Mouse (Mus musculus) CD4-positive helper T cell, adult 2 months (primary cell): ENCODE data around the gene Prep.
"Not testable (repeated sequence)": the region's sequence is repeated elsewhere in the genome, so short reads cannot be mapped to it uniquely, and the experiment has no call there.

Experiments used
- DNase-seq: peaks from one replicate; pipeline ENCODE4 v3.0.0-alpha.2; 2012; ENCODE audit warnings: low read depth, missing footprints, low spot score

The Prep gene

GRCm38 (mm10) chr10:45076585-45076984 lies 9.6 kb downstream of the Prep start:
- DNase-seq: no peak

DNA sequence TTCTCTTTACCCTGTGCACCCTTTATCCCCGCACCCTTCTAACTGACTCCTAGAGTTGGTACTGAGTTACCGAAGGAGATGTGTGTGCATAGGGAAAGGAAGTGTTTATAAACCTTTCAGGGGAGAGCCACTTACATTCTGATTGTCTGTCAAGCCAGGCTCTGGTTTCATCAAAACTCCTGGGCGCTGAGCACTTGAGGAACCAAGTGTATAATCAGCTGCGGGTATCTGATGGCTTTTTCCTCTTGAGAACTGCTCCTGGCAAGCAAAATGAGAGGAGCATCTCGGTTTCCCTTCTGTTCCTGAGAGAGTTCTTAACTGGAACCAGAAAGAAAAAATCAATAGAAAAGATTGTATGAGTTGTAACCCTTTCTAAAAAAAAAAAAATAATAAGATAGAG lies 10.3 kb downstream of the Prep start:
- DNase-seq: no peak

DNA sequence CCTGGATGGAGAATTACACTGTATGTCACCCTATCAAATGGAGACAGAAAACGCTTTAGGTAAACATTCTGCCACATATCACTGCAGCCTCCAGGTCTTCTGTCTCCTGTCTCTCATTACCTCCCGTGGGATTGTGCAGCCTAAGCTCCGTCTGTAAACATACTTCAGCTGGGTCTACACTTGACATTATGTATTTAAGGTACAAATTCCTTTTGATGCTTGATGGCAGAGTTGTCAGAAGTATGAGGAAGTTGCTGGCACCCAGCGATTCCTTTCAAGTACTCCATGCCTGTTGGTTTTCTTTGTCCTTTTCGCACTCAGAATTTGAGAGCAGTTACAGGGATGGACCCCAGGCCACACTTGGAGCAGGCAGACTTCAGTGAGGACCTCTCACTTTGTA lies 12.8 kb downstream of the Prep start:
- DNase-seq: no peak

DNA sequence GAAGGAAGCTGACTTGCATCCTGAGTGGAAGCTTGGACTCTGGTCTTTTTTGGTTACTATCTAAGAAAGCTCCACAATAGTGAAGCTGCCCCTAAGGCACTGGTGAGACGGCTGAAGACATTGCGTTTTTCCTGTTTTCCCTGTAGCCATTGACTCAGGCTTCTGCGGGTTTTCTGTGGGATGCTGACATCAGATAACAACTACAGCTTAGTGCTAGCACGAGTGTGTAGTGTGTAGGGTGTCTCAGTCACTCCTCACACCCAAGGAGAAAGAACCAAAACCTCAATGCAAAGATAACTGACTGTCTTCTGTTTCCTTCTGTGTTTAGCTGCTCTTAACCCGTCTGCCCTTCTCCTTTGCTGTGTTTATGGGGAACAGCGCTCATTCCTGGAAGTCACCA lies 13.5 kb downstream of the Prep start:
- DNase-seq: no peak

DNA sequence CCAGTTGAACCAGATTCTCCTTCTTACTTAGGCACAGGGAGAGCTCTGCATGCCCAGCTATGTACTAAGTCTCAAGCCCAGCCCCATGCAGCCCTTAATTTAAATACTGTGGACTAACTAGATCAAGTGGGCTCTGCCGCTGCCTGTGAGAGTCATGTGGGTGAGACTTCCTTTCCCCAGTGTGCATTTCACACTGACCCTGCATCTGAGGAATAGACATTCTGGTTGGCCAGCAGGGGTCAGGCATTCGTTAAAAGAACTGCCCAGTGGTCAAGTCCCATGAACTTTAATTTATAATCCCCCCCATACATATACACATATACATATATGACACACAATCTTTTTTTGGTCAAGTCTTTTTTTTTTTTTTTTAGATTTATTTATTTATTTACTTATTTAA lies 15.7 kb downstream of the Prep start:
- DNase-seq: no peak

- DNase-seq: not testable (repeated sequence)
Measured at GRCm38 (mm10) chr10:45084002-45084401, 17.0 kb downstream of the Prep start.

- DNase-seq: no peak
Measured at GRCm38 (mm10) chr10:45084471-45084870, 17.5 kb downstream of the Prep start.

DNA sequence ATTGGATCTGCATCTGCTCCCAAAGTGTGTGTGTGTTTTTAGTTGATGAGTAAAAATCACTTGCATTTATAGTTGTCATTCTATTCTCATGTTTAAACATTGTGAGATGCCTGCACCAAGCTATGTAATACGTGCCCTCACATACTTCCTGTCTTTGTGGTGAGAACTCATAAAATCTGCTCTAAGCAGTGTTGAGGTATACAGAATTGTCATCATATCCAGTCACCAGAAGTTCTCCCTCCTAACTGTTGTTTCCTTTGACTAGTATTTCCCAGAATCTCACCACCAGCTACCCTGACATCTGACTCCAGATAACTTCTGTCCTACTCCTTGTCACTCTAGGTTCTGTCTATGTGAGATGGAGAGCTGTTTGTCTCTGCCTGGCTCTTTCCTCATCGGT lies 18.3 kb downstream of the Prep start:
- no peak for DNase-seq

- no peak for DNase-seq
Measured at GRCm38 (mm10) chr10:45086637-45087036, 19.6 kb downstream of the Prep start.

DNA sequence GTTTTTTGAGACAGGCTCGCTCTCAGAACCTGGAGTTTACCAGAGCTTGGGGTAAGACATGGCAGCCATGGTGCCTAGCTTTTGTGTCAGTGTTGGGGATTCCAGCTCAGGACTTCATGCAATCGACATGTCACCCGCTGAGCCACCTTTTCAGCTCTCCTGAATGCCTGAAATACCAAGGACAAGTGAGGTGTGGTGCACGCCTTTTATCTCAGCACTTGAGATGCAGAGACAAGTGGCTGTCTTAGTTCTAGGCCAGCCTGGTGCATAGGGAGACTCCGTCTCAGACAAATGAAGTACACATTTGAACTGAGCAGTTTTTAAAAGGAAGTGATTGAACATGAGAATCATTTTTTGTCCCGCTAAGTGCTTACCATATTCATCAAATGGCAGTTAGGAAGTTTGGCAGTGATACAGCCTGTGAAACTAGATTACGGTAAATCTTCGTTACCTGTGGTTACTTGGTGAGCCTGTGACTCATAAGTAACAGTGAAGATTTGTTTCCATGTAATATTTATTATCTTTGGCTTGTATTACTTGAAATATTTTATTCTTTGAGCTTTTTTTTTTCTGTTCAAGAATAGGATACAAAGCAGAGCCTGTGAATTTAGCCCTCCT lies 24.6 kb downstream of the Prep start:
- DNase-seq: no peak

DNA sequence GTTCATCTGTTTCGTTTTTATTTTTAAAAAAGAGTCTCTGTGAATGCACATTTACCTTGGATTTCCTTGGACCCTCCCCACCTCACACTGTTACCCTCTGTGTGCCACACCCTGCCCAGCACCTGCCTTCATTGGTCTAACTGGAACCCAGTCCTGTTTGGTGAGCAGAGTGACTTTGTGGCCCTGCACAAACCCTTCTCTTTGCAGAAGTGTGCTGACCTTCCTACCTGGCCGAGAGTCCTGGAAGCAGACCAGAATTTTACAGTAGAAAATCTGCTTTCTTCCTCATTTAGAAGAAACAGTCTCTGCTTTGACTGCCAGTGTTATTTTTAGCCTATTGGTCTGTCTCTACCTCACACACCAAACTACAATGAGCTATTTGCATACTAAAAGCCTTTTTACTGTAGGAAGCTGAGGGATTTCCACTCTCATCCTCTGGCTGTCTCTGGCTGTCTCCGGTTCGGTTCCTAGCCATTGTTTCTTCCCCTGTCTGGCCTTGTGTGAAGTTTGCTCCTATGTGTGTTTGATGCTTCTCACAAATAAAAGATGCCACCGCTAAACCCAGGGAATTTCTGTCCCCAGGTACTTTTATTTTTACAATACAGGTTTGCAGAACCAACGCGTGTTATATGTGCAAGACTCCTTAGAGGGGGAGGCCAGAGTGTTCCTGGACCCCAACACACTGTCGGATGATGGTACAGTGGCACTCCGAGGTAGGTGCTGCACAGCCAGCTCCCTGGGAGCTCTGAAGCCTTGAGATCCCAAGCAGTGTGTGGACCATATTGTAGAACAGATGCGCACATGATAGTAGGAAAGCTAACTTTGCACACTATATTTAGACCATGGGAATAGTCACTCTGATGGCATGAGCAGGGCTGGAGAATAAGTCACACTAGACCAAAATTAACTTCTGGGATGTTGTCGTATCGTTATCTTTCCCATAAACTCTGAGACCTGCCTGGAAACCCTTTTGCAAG lies 25.4 kb downstream of the Prep start:
- no peak for DNase-seq

GRCm38 (mm10) chr10:45098751-45099150 lies 31.7 kb downstream of the Prep start:
- no peak for DNase-seq

- DNase-seq: no peak
Measured at GRCm38 (mm10) chr10:45100473-45100872, 33.5 kb downstream of the Prep start.

GRCm38 (mm10) chr10:45103184-45103583 lies 36.2 kb downstream of the Prep start:
- DNase-seq: peak; percentile 14

GRCm38 (mm10) chr10:45104098-45104497 lies 37.1 kb downstream of the Prep start:
- no peak for DNase-seq

DNA sequence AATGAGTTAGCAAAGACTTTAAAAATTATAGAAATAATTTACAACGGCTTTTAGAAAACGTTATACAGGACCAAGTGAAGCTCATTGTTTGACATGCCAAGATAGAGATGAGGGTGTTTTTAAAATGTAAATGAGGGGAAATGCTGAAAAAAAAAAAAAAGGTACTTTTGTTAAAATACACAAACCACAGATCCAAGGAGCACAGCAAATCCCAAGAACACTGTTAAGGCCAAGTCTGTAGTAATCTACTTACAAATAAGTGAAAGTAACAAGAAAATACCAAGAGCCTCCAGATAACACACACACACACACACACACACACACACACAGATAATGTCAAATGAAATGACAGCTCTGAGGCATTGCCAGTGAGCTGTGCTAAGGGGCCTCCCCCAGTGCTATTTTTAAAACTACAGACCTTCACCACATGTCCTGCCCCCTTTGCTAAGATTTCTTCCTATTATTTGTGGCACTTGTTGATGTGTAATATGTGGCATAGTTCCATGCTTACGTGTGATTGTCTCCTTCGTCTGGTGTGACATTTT lies 37.6 kb downstream of the Prep start:
- no peak for DNase-seq

DNA sequence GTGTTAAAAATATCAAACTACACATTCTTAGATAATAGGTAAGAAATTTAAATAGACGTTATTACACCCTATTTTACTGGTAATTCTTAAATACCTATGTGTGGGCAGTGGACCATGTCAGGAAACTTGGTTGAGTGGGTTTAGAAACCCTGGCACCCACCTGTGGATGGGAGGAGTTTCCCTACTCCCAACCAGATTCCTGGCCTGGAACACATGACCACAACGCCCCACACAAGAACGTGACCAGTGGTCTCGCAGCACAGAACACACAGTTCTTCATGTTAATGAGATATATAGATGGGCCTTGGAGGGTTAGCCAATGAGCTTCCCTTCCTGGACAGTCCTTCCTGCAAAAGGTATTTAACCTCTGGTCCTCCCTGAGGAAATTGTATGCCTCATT lies 39.5 kb downstream of the Prep start:
- DNase-seq: no peak

- DNase-seq: no peak
Measured at GRCm38 (mm10) chr10:45107313-45107712, 40.3 kb downstream of the Prep start.

DNA sequence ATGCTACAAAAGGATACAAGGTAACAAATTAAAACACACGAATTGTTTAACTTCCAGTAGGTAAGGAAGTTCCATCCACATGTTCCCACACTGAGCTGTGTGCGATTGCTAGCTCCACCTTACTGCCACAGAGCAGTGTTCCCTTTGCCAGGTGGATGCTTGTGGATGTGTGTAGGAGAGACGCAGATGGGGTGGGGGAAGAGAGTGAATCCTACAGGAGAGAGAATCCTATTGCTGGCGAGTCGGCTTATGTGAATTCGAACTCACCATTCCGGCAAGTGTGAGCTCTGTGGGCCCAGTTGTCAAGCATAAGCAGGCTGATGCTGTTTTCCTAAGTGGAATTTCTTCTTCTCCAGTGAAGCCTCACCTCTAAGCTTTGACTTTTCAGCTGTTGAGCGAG lies 42.0 kb downstream of the Prep start:
- DNase-seq: no peak

GRCm38 (mm10) chr10:45109974-45110373 lies 43.0 kb downstream of the Prep start:
- DNase-seq: no peak

DNA sequence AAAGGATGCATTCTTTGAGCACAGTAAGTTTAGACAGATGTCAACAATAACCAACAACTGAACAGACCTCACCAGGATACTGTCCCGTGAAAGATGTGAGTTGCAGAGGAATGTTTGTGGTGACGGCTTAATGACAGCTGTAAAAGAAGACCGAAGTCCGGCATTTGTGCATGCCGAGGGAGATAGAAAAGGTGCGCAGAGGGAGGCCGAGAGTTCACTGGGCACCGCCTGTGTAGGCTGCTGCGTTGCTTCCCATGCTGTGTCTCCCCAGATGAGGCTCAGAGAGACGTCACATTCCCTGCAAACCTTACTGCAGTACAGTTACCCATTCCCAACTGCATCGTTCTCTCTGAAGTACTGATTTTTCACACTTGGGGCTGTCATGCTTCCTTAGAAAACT lies 45.9 kb downstream of the Prep start:
- no peak for DNase-seq

DNA sequence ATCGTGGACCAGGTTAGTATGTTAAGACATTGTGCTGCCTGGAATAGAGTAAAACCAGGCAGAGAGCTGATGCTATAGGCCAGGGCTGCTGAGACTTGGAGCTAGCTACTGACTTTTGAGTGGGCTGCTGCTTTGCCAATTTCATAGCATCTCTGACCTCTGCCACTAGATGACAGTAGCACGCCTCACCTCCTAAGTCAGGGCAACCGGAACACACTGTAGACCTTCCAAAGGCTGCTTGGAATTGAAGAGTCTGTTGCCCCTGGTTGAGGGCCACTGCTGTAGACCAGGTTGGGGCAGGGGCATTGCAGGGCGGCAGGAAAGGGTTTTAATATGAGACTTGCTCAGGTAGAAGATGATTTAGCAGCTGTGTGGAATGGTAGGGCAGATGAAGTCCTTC lies 47.5 kb downstream of the Prep start:
- no peak for DNase-seq

DNA sequence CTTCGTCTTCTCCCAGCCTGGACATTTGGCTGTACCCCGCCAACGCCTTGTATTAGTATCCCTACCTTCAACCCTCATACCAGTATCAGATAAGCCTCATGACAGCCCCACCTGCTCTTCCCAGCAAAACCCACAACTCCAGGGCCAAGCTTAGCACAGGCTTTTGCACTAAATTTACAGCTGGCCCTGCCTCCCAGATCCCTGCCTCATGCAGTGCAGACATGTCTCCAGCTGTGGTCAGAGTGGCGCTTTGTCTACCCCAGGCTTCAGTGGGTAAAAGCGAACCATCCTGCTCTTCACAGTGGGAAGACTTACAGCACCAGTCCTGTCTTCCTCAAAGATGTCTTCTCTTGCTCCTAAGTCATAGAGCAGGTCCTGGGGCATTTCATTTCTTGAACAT lies 49.8 kb downstream of the Prep start:
- DNase-seq: no peak
